ENCODE assay signal across 15 mouse cellular contexts in the genomic region with DNA sequence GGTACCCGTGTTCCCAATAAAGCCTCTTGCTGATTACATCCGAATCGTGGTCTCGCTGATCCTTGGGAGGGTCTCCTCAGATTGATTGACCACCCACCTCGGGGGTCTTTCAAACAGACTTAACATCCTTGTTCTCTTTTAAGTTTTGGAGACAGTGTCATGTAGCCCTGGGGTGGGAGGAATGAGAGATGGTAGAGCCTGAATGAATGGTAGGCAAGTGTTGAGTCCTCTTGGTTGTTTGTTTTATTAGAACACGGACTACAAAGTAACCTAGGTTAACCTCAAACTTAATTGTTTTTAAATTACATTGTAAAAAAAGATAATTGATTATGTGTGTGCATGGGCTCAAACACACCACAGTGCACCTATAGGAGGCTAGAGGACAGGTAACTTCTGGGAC. TPM values are rescaled to one million over a fixed set of nuclear protein-coding genes. Genes with fewer than 3 reads are reported as not detected.
DNase-seq lines count a peak whose midpoint lies in the region; ATAC-seq and TF ChIP-seq lines count a peak whose summit lies in the region.
"Had no signal": no experiment of that assay in that cellular context is flagged by ENCODE, and none has a peak within 500 bp of the region (broad histone marks: within the 10 kb centered on the region; RNA-seq: fewer than 3 reads in every experiment).

No protein-coding gene starts in this region.

- H3K27me3 ChIP-seq in kidney, adult 2 months (replicated peaks; ENCODE audit: control insufficient read depth, insufficient read depth, low read length), result no peaks in the 10 kb centered on the region
- H3K27me3 ChIP-seq in liver, embryonic 13.5 days, result no peaks in the 10 kb centered on the region
- H3K27me3 ChIP-seq in forebrain, embryonic 14.5 days (replicated peaks; ENCODE audit: control insufficient read depth, insufficient read depth, low read length), result no peaks in the 10 kb centered on the region
- H3K27me3 ChIP-seq: midbrain, embryonic 15.5 days had no signal

- no peak for TF ChIP-seq CTCF in gastrocnemius, adult 2 months (IDR thresholded peaks at IDR 0.05)
- TF ChIP-seq CTCF in kidney, adult 2 months (conservative IDR thresholded peaks at IDR 0.05; ENCODE audit: insufficient read depth, insufficient read length, low read depth, low read length), result no peak
- TF ChIP-seq CTCF in bone marrow, adult 2 months (IDR thresholded peaks at IDR 0.05; ENCODE audit: control insufficient read depth, insufficient read depth, low read length), result no peak

- H3K27ac ChIP-seq in gastrocnemius, adult 2 months, result peak overlapping the region; percentile 82
- peak overlapping the region; percentile 85 for H3K27ac ChIP-seq in kidney, adult 2 months (ENCODE audit: insufficient read depth, low read depth, low read length)
- peak overlapping the region; percentile 54; the same call in 1 of the 2 replicates for H3K27ac ChIP-seq in bone marrow, adult 2 months (ENCODE audit: control insufficient read depth, insufficient read depth, low read depth, low read length, poor library complexity)
- H3K27ac ChIP-seq in liver, embryonic 13.5 days, result peak overlapping the region; percentile 81
- no peak overlapping the region for H3K27ac ChIP-seq in forebrain, embryonic 14.5 days (ENCODE audit: low read depth, low read length)
- H3K27ac ChIP-seq: layer of hippocampus, adult 2 months; midbrain, embryonic 15.5 days had no signal

- WGBS in kidney, adult 2 months, result 68% methylated on average over 6 of the region's 6 CpGs
- 18% methylated on average over 6 of the region's 6 CpGs for WGBS in bone marrow, adult 2 months
- WGBS in liver, embryonic 13.5 days (ENCODE audit: insufficient replicate concordance), result 81% methylated on average over 5 of the region's 6 CpGs
- WGBS in forebrain, embryonic 14.5 days, result 93% methylated on average over 5 of the region's 6 CpGs

- no peaks in the 10 kb centered on the region; the same call in 1 of the 2 replicates for H3K4me1 ChIP-seq in kidney, adult 2 months (ENCODE audit: control insufficient read depth, insufficient read depth, low read length)
- H3K4me1 ChIP-seq in bone marrow, adult 2 months (ENCODE audit: control insufficient read depth, insufficient read depth, low read length), result peaks cover 2% of the 10 kb centered on the region; the same call in 1 of the 2 replicates
- peaks cover 22% of the 10 kb centered on the region for H3K4me1 ChIP-seq in liver, embryonic 13.5 days (replicated peaks)
- no peaks in the 10 kb centered on the region for H3K4me1 ChIP-seq in forebrain, embryonic 14.5 days (ENCODE audit: control insufficient read depth, insufficient read depth, low read length)
- H3K4me1 ChIP-seq: midbrain, embryonic 15.5 days had no signal

- ATAC-seq in liver, embryonic 13.5 days (ENCODE audit: low read depth), result no peak
- no peak for ATAC-seq in forebrain, embryonic 14.5 days
- ATAC-seq: midbrain, embryonic 15.5 days had no signal

- H3K4me3 ChIP-seq in gastrocnemius, adult 2 months, result no peak overlapping the region
- H3K4me3 ChIP-seq in kidney, adult 2 months (ENCODE audit: insufficient read depth, low read depth, low read length), result 0 out of 2 replicates have a peak overlapping the region, but pooled peaks have one; percentile 21
- peak overlapping the region; percentile 18 for H3K4me3 ChIP-seq in bone marrow, adult 2 months (replicated peaks; ENCODE audit: control insufficient read depth, low read depth, low read length)
- no peak overlapping the region for H3K4me3 ChIP-seq in liver, embryonic 13.5 days (replicated peaks)
- H3K4me3 ChIP-seq in forebrain, embryonic 14.5 days (ENCODE audit: low read depth, low read length), result no peak overlapping the region
- H3K4me3 ChIP-seq: layer of hippocampus, adult 2 months; midbrain, embryonic 15.5 days had no signal

- intact Hi-C loops in gastrocnemius, adult 2 months (cut with DNase I), result no loop called here
- intact Hi-C loops in gastrocnemius, postnatal 14 days (cut with DNase I; ENCODE audit: low total_unique reads), result no loop called here

- 0 out of 2 replicates have a peak overlapping the region, but pooled peaks have one; percentile 9 for H3K9ac ChIP-seq in liver, embryonic 13.5 days
- no peak overlapping the region for H3K9ac ChIP-seq in forebrain, embryonic 14.5 days (ENCODE audit: low read length)
- H3K9ac ChIP-seq: midbrain, embryonic 15.5 days had no signal

- peaks cover 2% of the 10 kb centered on the region; the same call in 1 of the 2 replicates for H3K36me3 ChIP-seq in kidney, adult 2 months (ENCODE audit: control insufficient read depth, insufficient read depth, low read length)
- peaks cover 28% of the 10 kb centered on the region for H3K36me3 ChIP-seq in liver, embryonic 13.5 days
- H3K36me3 ChIP-seq in forebrain, embryonic 14.5 days (ENCODE audit: control insufficient read depth, insufficient read depth, low read length), result 0 out of 2 replicates have a peak, but pooled peaks cover 11% of the 10 kb centered on the region
- H3K36me3 ChIP-seq: midbrain, embryonic 15.5 days had no signal

- H3K9me3 ChIP-seq in liver, embryonic 13.5 days (replicated peaks), result no peaks in the 10 kb centered on the region
- no peaks in the 10 kb centered on the region for H3K9me3 ChIP-seq in forebrain, embryonic 14.5 days (replicated peaks; ENCODE audit: control insufficient read depth, low read length)
- H3K9me3 ChIP-seq: midbrain, embryonic 15.5 days had no signal

- H3K4me2 ChIP-seq in liver, embryonic 13.5 days, result peak overlapping the region; percentile 34; the same call in 1 of the 2 replicates
- no peak overlapping the region for H3K4me2 ChIP-seq in forebrain, embryonic 14.5 days (ENCODE audit: low read length)
- H3K4me2 ChIP-seq: midbrain, embryonic 15.5 days had no signal

- TF ChIP-seq POLR2A in kidney, adult 2 months (IDR thresholded peaks at IDR 0.05; ENCODE audit: low read depth, low read length), result no peak
- no peak for TF ChIP-seq POLR2A in bone marrow, adult 2 months (IDR thresholded peaks at IDR 0.05; ENCODE audit: borderline replicate concordance, control insufficient read depth, low read depth, low read length)

- no peak for DNase-seq in gastrocnemius, adult 2 months
- DNase-seq in gastrocnemius, postnatal 14 days, result no peak
- no peak for DNase-seq in kidney, adult 2 months
- no peak for DNase-seq in kidney, adult 11 months
- DNase-seq in liver, embryonic 13.5 days, result no peak
- DNase-seq in cerebellum, postnatal 14 days, result no peak
- DNase-seq in forebrain, embryonic 14.5 days (ENCODE audit: low spot score), result no peak
- DNase-seq: cerebellum, adult 9-11 months; lung, adult 18-20 months had no signal

RNA-seq across cellular contexts. Expression of gene Cep85, which starts 22.3 kb away (rescaled TPM):
- total RNA-seq in gastrocnemius, adult 2 months (2021), result 10 to 100 TPM; 60.1 to 73.8 TPM
- total RNA-seq in gastrocnemius, postnatal 14 days (2021), result 10 to 100 TPM; 31.9 to 49.8 TPM
- 28.3 and 38.9 TPM in 2 replicates for polyA plus RNA-seq in kidney, adult 2 months (2012; rRNA removed)
- 16.4 and 22.7 TPM in 2 replicates for polyA plus RNA-seq in bone marrow, adult 2 months (2011; ENCODE audit: insufficient read depth, insufficient read length, low replicate concordance, missing spikeins)
- polyA plus RNA-seq in liver, embryonic 13.5 days (2015; fragmentation: Nextera tagmentation; extraction: Ambion mirVana), result 27.8 and 35.1 TPM in 2 replicates
- 20.1 and 21.3 TPM in 2 replicates for polyA plus RNA-seq in forebrain, embryonic 14.5 days (2014; fragmentation: Nextera tagmentation; extraction: Ambion mirVana)

RNA-seq across cellular contexts. Expression of gene Sh3bgrl3, which starts 36.0 kb away (rescaled TPM):
- total RNA-seq in gastrocnemius, adult 2 months (2021), result 10 to 100 TPM; 12.2 to 27.1 TPM
- 10 to 100 TPM; 30.4 to 37.5 TPM for total RNA-seq in gastrocnemius, postnatal 14 days (2021)
- 262 and 323 TPM in 2 replicates for polyA plus RNA-seq in kidney, adult 2 months (2012; rRNA removed)
- polyA plus RNA-seq in bone marrow, adult 2 months (2011; ENCODE audit: insufficient read depth, insufficient read length, low replicate concordance, missing spikeins), result 299 and 416 TPM in 2 replicates
- 158 and 171 TPM in 2 replicates for polyA plus RNA-seq in liver, embryonic 13.5 days (2015; fragmentation: Nextera tagmentation; extraction: Ambion mirVana)
- polyA plus RNA-seq in forebrain, embryonic 14.5 days (2014; fragmentation: Nextera tagmentation; extraction: Ambion mirVana), result 351 and 372 TPM in 2 replicates

RNA-seq across cellular contexts. Expression of gene Gm7534, which starts 38.2 kb away (rescaled TPM):
- total RNA-seq in gastrocnemius, adult 2 months (2021), result not detected
- not detected for total RNA-seq in gastrocnemius, postnatal 14 days (2021)
- not detected in 2 replicates for polyA plus RNA-seq in kidney, adult 2 months (2012; rRNA removed)
- polyA plus RNA-seq in bone marrow, adult 2 months (2011; ENCODE audit: insufficient read depth, insufficient read length, low replicate concordance, missing spikeins), result not detected in 2 replicates
- not detected in 2 replicates for polyA plus RNA-seq in liver, embryonic 13.5 days (2015; fragmentation: Nextera tagmentation; extraction: Ambion mirVana)
- polyA plus RNA-seq in forebrain, embryonic 14.5 days (2014; fragmentation: Nextera tagmentation; extraction: Ambion mirVana), result not detected in 2 replicates
- total RNA-seq: hematopoietic stem cell, adult 5-6 weeks; layer of hippocampus, adult 2 months; megakaryocyte progenitor cell, adult 5-6 weeks had no signal
- polyA plus RNA-seq: forebrain, embryonic 11.5 days; midbrain, embryonic 15.5 days had no signal

Comparison
In these comparisons a context has a peak if more than half of its experiments do, and no peak if none do; other contexts are left out.
1. H3K4me3 ChIP-seq: peak in kidney, adult 2 months (single experiment) and bone marrow, adult 2 months (single experiment); none in gastrocnemius, adult 2 months (single experiment), liver, embryonic 13.5 days (single experiment) and forebrain, embryonic 14.5 days (single experiment).